Mouse (Mus musculus) ES-Bruce4 (cell line): ENCODE data around the gene Zfp637.

Experiments used
- CTCF ChIP-seq: IDR thresholded peaks from one replicate; pipeline ENCODE4 v1.8.1; 2011; ENCODE audit warnings: low read depth, low read length
- EP300 ChIP-seq: IDR thresholded peaks from 2 replicates; pipeline ENCODE4 v1.6.1; 2011; ENCODE audit warnings: low read depth, low read length; ENCODE audit not compliant: insufficient read depth
- POLR2A ChIP-seq: IDR thresholded peaks from one replicate; pipeline ENCODE4 v1.8.1; 2011; ENCODE audit warnings: low read length; ENCODE audit not compliant: insufficient read depth

DNA sequence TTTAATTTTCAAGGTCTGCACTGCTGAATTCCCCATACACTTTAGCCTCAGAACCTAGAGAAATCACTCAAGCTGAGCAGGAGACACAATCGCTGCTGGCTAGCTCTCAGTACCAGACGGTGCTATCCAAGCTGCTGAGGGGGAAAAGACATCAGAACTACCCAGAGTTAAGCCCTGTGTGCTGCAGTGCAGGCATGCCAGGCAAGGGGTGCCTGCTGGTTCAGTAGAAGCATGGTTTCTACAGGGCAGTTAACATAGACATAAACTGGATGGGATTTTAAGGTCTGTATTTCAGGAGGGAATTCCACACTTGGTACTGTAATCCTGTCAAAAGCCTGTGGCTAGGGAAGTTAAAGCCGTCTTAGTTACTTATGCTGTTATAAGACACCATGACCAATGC lies 45.7 kb upstream of the Zfp637 start:
- TF ChIP-seq EP300 (no peak), POLR2A (no peak), CTCF (no peak)
